Mouse (Mus musculus) bone marrow macrophage, adult 2 months (primary cell): ENCODE measurements around the gene Ago1.

Experiments
- CTCF ChIP-seq: IDR thresholded peaks from 2 replicates; pipeline ENCODE4 v1.5.1; 2012; ENCODE audit warnings: low read depth, mild to moderate bottlenecking, low read length, moderate library complexity
- POLR2A ChIP-seq: IDR thresholded peaks from 2 replicates; pipeline ENCODE4 v1.6.1; 2012; ENCODE audit warnings: mild to moderate bottlenecking, low read depth, low read length, borderline replicate concordance

DNA sequence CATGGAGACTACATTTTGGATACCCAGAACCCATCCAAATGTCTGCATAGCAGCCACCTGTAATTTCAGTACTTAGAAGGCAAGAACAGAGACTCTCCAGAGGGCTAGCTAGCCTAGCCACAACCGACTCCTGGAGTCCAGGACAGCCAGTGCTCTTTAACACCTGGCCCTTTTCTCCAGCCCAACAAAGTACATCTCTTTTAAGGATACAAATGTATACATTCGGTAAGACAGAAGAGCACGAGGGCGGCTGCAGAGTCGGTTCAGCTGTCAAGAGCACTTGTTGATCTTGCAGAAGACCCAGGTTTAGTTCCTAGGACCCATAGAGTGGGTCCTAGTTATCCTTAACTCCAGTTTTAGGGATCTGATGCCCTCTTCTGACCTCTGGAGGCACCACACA, 13.1 kb upstream of the Ago1 start:
- TF ChIP-seq CTCF (no peak), POLR2A (no peak)
